Mouse (Mus musculus) myocyte (in vitro differentiated cells): ENCODE measurements around the gene Map1s. TPM values are rescaled to one million over a fixed set of nuclear protein-coding genes. Genes with fewer than 3 reads are reported as not detected.

ENCODE experiments used
- H3K27me3 ChIP-seq: one replicate; pipeline ENCODE4 v1.6.1; 2011; ENCODE audit not compliant: control insufficient read depth, insufficient read depth, insufficient read length
- H3K36me3 ChIP-seq: one replicate; pipeline ENCODE4 v1.6.1; 2011; ENCODE audit not compliant: control insufficient read depth, insufficient read depth
- H3K4me2 ChIP-seq: one replicate; pipeline ENCODE4 v1.6.1; 2011; ENCODE audit warnings: low read depth, control low read depth
- H3K4me3 ChIP-seq: one replicate; pipeline ENCODE4 v1.5.1; 2011; ENCODE audit warnings: mild to moderate bottlenecking, control low read depth, moderate library complexity
- H3K79me2 ChIP-seq: one replicate; pipeline ENCODE4 v1.6.1; 2011; ENCODE audit not compliant: control insufficient read depth, insufficient read depth
- H3ac ChIP-seq: one replicate; pipeline ENCODE4 v1.6.1; 2011; ENCODE audit not compliant: control insufficient read depth, insufficient read length
- CEBPB ChIP-seq: IDR thresholded peaks from 2 replicates; pipeline ENCODE4 v1.6.1; 2011; ENCODE audit warnings: mild to moderate bottlenecking, moderate library complexity; ENCODE audit not compliant: poor library complexity, insufficient read depth, severe bottlenecking
- E2F4 ChIP-seq: IDR thresholded peaks from one replicate; pipeline ENCODE4 v1.6.1; 2011; ENCODE audit warnings: mild to moderate bottlenecking, control low read depth, moderate library complexity; ENCODE audit not compliant: insufficient read depth
- MAX ChIP-seq: IDR thresholded peaks from one replicate; pipeline ENCODE4 v1.6.1; 2011; ENCODE audit warnings: low read depth, mild to moderate bottlenecking, control low read depth
- MYOD1 ChIP-seq, 3 experiments: IDR thresholded peaks; one replicate each; pipeline ENCODE4 v1.6.1; 2011; ENCODE audit warnings: control low read depth in 2 of 3, low read depth in 2 of 3, mild to moderate bottlenecking in 2 of 3, moderate library complexity in 1 of 3; ENCODE audit not compliant: insufficient read length in 2 of 3, control insufficient read depth in 1 of 3
- MYOG ChIP-seq, 3 experiments: IDR thresholded peaks; one replicate each; pipeline ENCODE4 v1.6.1; 2011; ENCODE audit warnings: control low read depth in 2 of 3, low read depth in 2 of 3, mild to moderate bottlenecking in 2 of 3; ENCODE audit not compliant: insufficient read length in 2 of 3, control insufficient read depth in 1 of 3, insufficient read depth in 1 of 3
- POLR2A ChIP-seq: IDR thresholded peaks from one replicate; pipeline ENCODE4 v1.6.1; 2011; ENCODE audit warnings: low read depth, mild to moderate bottlenecking, control low read depth, moderate library complexity; ENCODE audit not compliant: insufficient read length
- POLR2AphosphoS2 ChIP-seq: IDR thresholded peaks from one replicate; pipeline ENCODE4 v1.6.1; 2011; ENCODE audit warnings: low read depth, control low read depth; ENCODE audit not compliant: insufficient read length
- REST ChIP-seq: IDR thresholded peaks from one replicate; pipeline ENCODE4 v1.6.1; 2011; ENCODE audit warnings: mild to moderate bottlenecking, control low read depth, moderate library complexity; ENCODE audit not compliant: insufficient read depth, insufficient read length
- SRF ChIP-seq: IDR thresholded peaks from one replicate; pipeline ENCODE4 v1.6.1; 2011; ENCODE audit warnings: low read depth; ENCODE audit not compliant: control insufficient read depth, insufficient read length
- TCF12 ChIP-seq: IDR thresholded peaks from one replicate; pipeline ENCODE4 v1.6.1; 2011; ENCODE audit warnings: mild to moderate bottlenecking, control low read depth; ENCODE audit not compliant: poor library complexity, insufficient read depth, severe bottlenecking
- TCF3 ChIP-seq: IDR thresholded peaks from one replicate; pipeline ENCODE4 v1.6.1; 2011; ENCODE audit warnings: low read depth, control low read depth; ENCODE audit not compliant: insufficient read length
- USF1 ChIP-seq: IDR thresholded peaks from one replicate; pipeline ENCODE4 v1.6.1; 2011; ENCODE audit warnings: low read depth, mild to moderate bottlenecking, control low read depth, moderate library complexity
- polyA plus RNA-seq: library from polyadenylated mRNA; unstranded; fragments of >200 nt; fragmentation: generic; extraction: Trizol; gene quantifications from one replicate; pipeline ENCODE4 v1.2.1, GENCODE M21; 2012; ENCODE audit warnings: missing spikeins

The Map1s gene
- polyA plus RNA-seq, 1 experiment, result 62.0 TPM

- TF ChIP-seq REST (no peak), TCF12 (no peak), MYOG (IDR thresholded peaks at IDR 0.05; ENCODE audit: control insufficient read depth in 1 of 3, insufficient read depth in 1 of 3, insufficient read length in 2 of 3, low read depth in 2 of 3) (no peak), E2F4 (no peak), POLR2A (no peak), MAX (no peak), TCF3 (no peak), CEBPB (no peak), SRF (no peak), MYOD1 (IDR thresholded peaks at IDR 0.05; ENCODE audit: control insufficient read depth in 1 of 3, insufficient read length in 2 of 3, low read depth in 2 of 3) (no peak), USF1 (no peak)
- no peaks in the 10 kb centered on the region for H3K27me3 ChIP-seq
- H3K36me3 ChIP-seq, result no peaks in the 10 kb centered on the region
- no peak overlapping the region for H3K4me2 ChIP-seq
- H3ac ChIP-seq, result no peak overlapping the region
- H3K79me2 ChIP-seq, result peaks cover 6% of the 10 kb centered on the region
- H3K4me3 ChIP-seq, result no peak overlapping the region
Measured at GRCm38 (mm10) chr8:70871195-70871807, 34.4 kb upstream of the Map1s start.

DNA sequence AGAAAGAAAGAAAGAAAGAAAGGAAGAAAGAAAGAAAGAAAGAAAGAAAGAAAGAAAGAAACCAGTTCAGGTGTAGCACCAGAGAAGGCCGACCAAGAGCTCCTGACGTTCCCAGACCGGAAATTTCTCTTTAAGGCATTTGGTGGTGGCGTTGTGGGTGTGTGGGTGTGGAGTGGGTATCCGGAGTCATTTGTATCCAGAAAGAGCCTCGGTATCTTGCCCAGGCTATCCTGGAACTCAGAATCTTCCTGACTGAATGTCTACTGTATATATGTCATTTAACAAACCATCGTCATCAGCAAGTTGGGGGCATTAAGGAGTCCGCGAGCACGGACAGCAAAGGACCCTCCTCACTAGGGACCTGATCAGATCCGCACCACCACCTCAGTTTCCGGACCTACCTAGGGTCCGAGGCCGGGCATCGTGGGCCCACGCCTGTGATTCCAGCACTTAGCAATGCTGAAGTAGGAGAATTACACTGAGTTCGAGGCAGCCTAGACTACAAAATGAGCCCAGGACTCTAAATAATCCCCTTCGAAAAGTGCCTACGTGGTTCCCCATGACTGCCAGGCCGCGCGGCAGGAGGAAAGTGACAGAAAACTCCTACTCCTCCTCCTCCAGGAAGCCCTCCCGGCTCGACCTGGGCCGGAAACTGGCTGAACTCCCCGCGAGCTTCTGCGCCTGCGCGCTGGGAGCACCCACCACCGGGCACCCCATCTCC is 32.9 kb upstream of the Map1s start:
- peaks cover 6% of the 10 kb centered on the region for H3K79me2 ChIP-seq
- no peaks in the 10 kb centered on the region for H3K36me3 ChIP-seq
- H3K4me2 ChIP-seq, result peak overlapping the region; percentile 76
- no peak for TF ChIP-seq USF1
- TF ChIP-seq E2F4, result no peak
- no peak for TF ChIP-seq MYOG (IDR thresholded peaks at IDR 0.05; ENCODE audit: control insufficient read depth in 1 of 3, insufficient read depth in 1 of 3, insufficient read length in 2 of 3, low read depth in 2 of 3)
- TF ChIP-seq MYOD1 (IDR thresholded peaks at IDR 0.05; ENCODE audit: control insufficient read depth in 1 of 3, insufficient read length in 2 of 3, low read depth in 2 of 3), result no peak
- peak overlapping the region; percentile 85 for H3K4me3 ChIP-seq
- no peaks in the 10 kb centered on the region for H3K27me3 ChIP-seq
- peak overlapping the region; percentile 46 for H3ac ChIP-seq

GRCm38 (mm10) chr8:70873364-70873985 is 32.3 kb upstream of the Map1s start, which contains the start of gene Ccdc124:
Ccdc124 (minus strand) TSS chr8:70873935.
- H3K79me2 ChIP-seq, result peaks cover 6% of the 10 kb centered on the region
- H3K4me2 ChIP-seq, result peak within 1 kb of the TSS; percentile 76
- peak; percentile 79 for TF ChIP-seq POLR2A
- no peak for TF ChIP-seq TCF3
- TF ChIP-seq POLR2AphosphoS2, result peak; percentile 52

GRCm38 (mm10) chr8:70874441-70874840 is 31.3 kb upstream of the Map1s start:
- Histone ChIP-seq H3ac (no peak overlapping the region), H3K27me3 (no peaks in the 10 kb centered on the region), H3K4me3 (no peak overlapping the region), H3K36me3 (no peaks in the 10 kb centered on the region), H3K79me2 (peaks cover 6% of the 10 kb centered on the region), H3K4me2 (no peak overlapping the region)
- TF ChIP-seq MAX, result no peak
- TF ChIP-seq TCF12, result no peak
- TF ChIP-seq SRF, result no peak
- no peak for TF ChIP-seq USF1
- no peak for TF ChIP-seq MYOD1 (IDR thresholded peaks at IDR 0.05; ENCODE audit: control insufficient read depth in 1 of 3, insufficient read length in 2 of 3, low read depth in 2 of 3)
- TF ChIP-seq TCF3, result no peak
- no peak for TF ChIP-seq E2F4
- TF ChIP-seq POLR2AphosphoS2, result no peak
- TF ChIP-seq POLR2A, result no peak
- TF ChIP-seq REST, result no peak
- TF ChIP-seq MYOG (IDR thresholded peaks at IDR 0.05; ENCODE audit: control insufficient read depth in 1 of 3, insufficient read depth in 1 of 3, insufficient read length in 2 of 3, low read depth in 2 of 3), result no peak
- TF ChIP-seq CEBPB, result no peak

More at GRCm38 (mm10) chr8:70873364-70873985, 32.3 kb upstream of the Map1s start, which contains the start of gene Ccdc124:
- peak within 1 kb of the TSS; percentile 46 for H3ac ChIP-seq
- H3K4me3 ChIP-seq, result peak within 1 kb of the TSS; percentile 85
- no peaks in the 10 kb centered on the region for H3K27me3 ChIP-seq
- H3K36me3 ChIP-seq, result no peaks in the 10 kb centered on the region

DNA sequence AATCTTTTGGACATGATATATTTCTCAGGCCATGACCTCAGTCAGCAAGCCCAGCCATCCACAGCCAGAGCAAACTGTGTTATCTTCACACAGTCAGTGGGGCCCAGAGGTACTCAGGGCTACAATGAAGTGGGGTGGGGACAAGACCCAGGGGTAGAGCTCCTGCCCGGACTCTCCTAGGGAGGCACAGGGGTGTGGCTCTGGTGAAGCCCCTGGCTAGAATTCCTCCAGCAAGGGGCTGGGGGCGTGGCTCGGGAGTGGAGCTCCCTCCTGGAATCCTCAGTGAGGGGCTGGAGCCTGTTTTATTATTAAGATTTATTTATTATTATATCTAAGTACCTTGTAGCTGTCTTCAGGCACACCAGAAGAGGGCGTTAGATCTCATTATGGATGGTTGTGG is 29.4 kb upstream of the Map1s start:
- no peak overlapping the region for H3K4me3 ChIP-seq
- no peaks in the 10 kb centered on the region for H3K27me3 ChIP-seq
- TF ChIP-seq TCF12 (no peak), POLR2A (no peak), USF1 (no peak)
- H3K4me2 ChIP-seq, result no peak overlapping the region
- H3K36me3 ChIP-seq, result no peaks in the 10 kb centered on the region
- peaks cover 6% of the 10 kb centered on the region for H3K79me2 ChIP-seq
- no peak overlapping the region for H3ac ChIP-seq
